Mouse (Mus musculus) heart, embryonic 11.5 days (tissue): ENCODE data around the gene Mmp9. TPM values are rescaled to one million over a fixed set of nuclear protein-coding genes. Genes with fewer than 3 reads are reported as not detected.

Experiments
- ATAC-seq: fragments of 200-750 bp; cut with Nextera tagmentation; replicated peaks from 2 replicates; pipeline ENCODE4 v1.8.0; 2017; ENCODE audit warnings: moderate library complexity; ENCODE audit not compliant: insufficient number of reproducible peaks, low FRiP score, low TSS enrichment
- H3K27ac ChIP-seq: fragments of 300-500 bp; sonication (generic); 2 replicates; pipeline ENCODE4 v1.5.1; 2014; ENCODE audit warnings: mild to moderate bottlenecking, low read depth, low read length
- H3K27me3 ChIP-seq: fragments of 300-500 bp; sonication (generic); 2 replicates; pipeline ENCODE4 v1.6.1; 2014; ENCODE audit warnings: mild to moderate bottlenecking, low read length, mixed read lengths; ENCODE audit not compliant: control insufficient read depth, insufficient read depth
- H3K36me3 ChIP-seq: fragments of 300-500 bp; sonication (generic); 2 replicates; pipeline ENCODE4 v1.6.1; 2014; ENCODE audit warnings: mild to moderate bottlenecking, low read length, moderate library complexity, mixed read lengths; ENCODE audit not compliant: control insufficient read depth, insufficient read depth
- H3K4me1 ChIP-seq: fragments of 300-500 bp; sonication (generic); 2 replicates; pipeline ENCODE4 v1.6.1; 2014; ENCODE audit warnings: low read length; ENCODE audit not compliant: control insufficient read depth, insufficient read depth
- H3K4me2 ChIP-seq: fragments of 300-500 bp; sonication (generic); 2 replicates; pipeline ENCODE4 v1.6.1; 2014; ENCODE audit warnings: mild to moderate bottlenecking, moderate library complexity
- H3K4me3 ChIP-seq: fragments of 300-500 bp; sonication (generic); 2 replicates; pipeline ENCODE4 v1.5.1; 2014; ENCODE audit warnings: low read depth, low read length
- H3K9ac ChIP-seq: fragments of 300-500 bp; sonication (generic); 2 replicates; pipeline ENCODE4 v1.6.1; 2014; ENCODE audit warnings: mild to moderate bottlenecking, low read depth, low read length, moderate library complexity
- H3K9me3 ChIP-seq: fragments of 300-500 bp; sonication (generic); replicated peaks from 2 replicates; pipeline ENCODE4 v1.6.1; 2016; ENCODE audit warnings: low read length; ENCODE audit not compliant: control insufficient read depth
- WGBS: fragments of 180-500 bp; shearing (Covaris S2); extraction: QIAGEN DNeasy Blood & Tissue Kit; methylation state at CpG from one replicate; pipeline ENCODE4 v1.1.7; 2014; ENCODE audit not compliant: insufficient replicate concordance; 5-methylcytosine and 5-hydroxymethylcytosine counted together
- polyA plus RNA-seq: library from polyadenylated mRNA; unstranded; fragments of >200 nt; fragmentation: Nextera tagmentation; extraction: Ambion mirVana; gene quantifications from 2 replicates; pipeline ENCODE4 v1.2.1, GENCODE M21; 2014

Mmp9 gene
- polyA plus RNA-seq, 1 experiment from 2014 or later, result 0.16 TPM

DNA sequence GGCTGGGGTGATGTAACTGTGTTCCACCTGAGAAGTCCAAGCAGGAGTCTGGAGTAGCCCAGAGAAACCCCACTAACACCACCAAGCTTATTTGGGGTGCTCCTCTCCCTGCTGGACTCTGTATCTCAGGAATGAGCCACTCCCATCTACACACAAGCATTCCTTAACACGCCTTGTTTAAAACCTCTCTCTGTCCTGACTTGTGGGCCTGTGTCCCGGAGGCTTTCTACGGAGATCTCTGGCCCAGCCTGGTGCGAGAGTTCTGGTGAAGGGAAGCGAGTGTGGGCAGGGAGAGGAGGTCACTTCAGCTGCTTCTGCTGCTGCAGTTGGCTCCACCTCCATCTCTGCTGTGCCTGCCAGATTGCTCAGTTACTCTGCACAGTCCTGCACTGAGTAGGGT is 15.6 kb downstream of the Mmp9 start:
- no peak for ATAC-seq
- Histone ChIP-seq H3K27me3 (peaks cover 31% of the 10 kb centered on the region), H3K36me3 (no peaks in the 10 kb centered on the region), H3K9me3 (no peaks in the 10 kb centered on the region), H3K4me2 (no peak overlapping the region), H3K4me3 (no peak overlapping the region), H3K9ac (no peak overlapping the region), H3K27ac (no peak overlapping the region), H3K4me1 (peaks cover 13% of the 10 kb centered on the region)
- 55% methylated on average over 5 of the region's 5 CpGs for WGBS

GRCm38 (mm10) chr2:164957548-164958315 is 17.2 kb downstream of the Mmp9 start:
- no peak for ATAC-seq
- Histone ChIP-seq H3K27me3 (peaks cover 17% of the 10 kb centered on the region), H3K9ac (no peak overlapping the region), H3K27ac (no peak overlapping the region), H3K4me2 (no peak overlapping the region), H3K4me1 (peaks cover 13% of the 10 kb centered on the region), H3K9me3 (no peaks in the 10 kb centered on the region), H3K4me3 (no peak overlapping the region), H3K36me3 (no peaks in the 10 kb centered on the region)
- WGBS, result 61% methylated on average over 9 of the region's 9 CpGs

DNA sequence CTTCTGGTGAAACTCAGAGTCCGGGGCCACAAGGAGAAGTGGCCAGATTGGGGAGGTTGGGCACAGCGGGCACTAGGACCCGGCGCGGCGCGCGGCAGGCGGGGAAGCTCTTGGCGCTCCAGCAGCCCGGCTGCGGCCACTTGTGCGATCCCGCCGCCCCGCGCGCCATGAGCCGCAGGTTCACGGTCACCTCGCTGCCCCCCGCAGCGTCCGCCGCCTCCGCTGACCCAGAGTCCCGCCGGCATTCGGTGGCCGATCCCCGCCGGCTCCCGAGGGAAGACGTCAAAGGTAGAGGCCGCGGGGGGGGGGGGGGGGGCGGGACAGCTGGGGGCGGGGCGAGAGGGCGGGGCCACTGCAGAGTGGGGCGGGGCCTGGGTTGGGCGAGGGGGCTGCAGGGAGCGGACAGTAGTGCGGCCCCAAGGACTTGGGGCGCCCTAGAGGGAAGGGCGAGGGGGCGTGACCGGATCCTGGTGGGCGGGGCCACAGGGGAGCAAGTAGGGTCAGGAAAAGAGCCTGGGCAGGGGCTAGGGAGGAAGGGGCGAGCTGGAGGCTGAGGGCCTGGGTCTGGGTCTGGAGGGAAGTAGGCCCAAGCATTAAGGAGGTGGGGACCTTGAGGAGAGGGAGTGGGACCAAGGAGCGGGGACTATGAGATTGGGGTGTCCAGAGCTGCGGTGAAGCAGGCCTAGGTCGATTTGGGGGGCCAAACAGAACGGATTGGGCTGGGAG is 20.3 kb downstream of the Mmp9 start, which contains the start of gene Slc12a5:
Gene Slc12a5, plus strand, starts transcription at position 87 of the 726 bp plus-strand sequence.
- Histone ChIP-seq H3K9me3 (no peaks in the 10 kb centered on the region), H3K27ac (no peak within 1 kb of the TSS), H3K4me2 (peak within 1 kb of the TSS; percentile 72), H3K4me1 (peaks cover 9% of the 10 kb centered on the region; the same call in 1 of the 2 replicates), H3K27me3 (peaks cover 18% of the 10 kb centered on the region), H3K36me3 (no peaks in the 10 kb centered on the region), H3K4me3 (peak within 1 kb of the TSS; percentile 67), H3K9ac (peak within 1 kb of the TSS; percentile 59)
- peak; percentile 65; the same call in 1 of the 2 replicates for ATAC-seq
- WGBS, result 2% methylated on average over 47 of the region's 54 CpGs

- no peak for ATAC-seq
- Histone ChIP-seq H3K4me2 (peak overlapping the region; percentile 72), H3K36me3 (no peaks in the 10 kb centered on the region), H3K4me3 (peak overlapping the region; percentile 67; the same call in 1 of the 2 replicates), H3K9ac (no peak overlapping the region), H3K4me1 (peaks cover 9% of the 10 kb centered on the region; the same call in 1 of the 2 replicates), H3K27me3 (peaks cover 21% of the 10 kb centered on the region), H3K9me3 (no peaks in the 10 kb centered on the region), H3K27ac (no peak overlapping the region)
- 9% methylated on average over 16 of the region's 17 CpGs for WGBS
Observed at GRCm38 (mm10) chr2:164961506-164962182, 21.1 kb downstream of the Mmp9 start.

DNA sequence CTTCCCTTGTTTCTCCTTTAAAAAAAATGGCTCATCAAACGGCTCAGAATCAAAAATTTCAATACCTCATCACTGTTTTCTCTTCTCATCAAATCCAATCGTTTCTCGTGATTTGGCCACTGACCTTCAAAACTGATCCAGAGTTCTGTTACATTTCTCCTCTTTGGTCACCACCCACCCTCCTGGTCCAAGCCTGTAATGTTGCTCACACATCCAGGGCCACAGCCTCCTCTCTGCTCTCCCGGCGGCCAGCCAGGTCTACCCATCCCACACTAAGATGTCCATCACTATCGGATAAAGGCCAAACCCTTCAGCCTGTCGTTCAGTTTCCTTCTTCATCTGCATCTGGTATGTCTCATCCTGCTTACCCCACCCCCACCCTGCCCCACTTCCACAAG is 21.6 kb downstream of the Mmp9 start:
- ATAC-seq, result no peak
- peaks cover 26% of the 10 kb centered on the region for H3K27me3 ChIP-seq
- 45% methylated on average over 7 of the region's 7 CpGs for WGBS

DNA sequence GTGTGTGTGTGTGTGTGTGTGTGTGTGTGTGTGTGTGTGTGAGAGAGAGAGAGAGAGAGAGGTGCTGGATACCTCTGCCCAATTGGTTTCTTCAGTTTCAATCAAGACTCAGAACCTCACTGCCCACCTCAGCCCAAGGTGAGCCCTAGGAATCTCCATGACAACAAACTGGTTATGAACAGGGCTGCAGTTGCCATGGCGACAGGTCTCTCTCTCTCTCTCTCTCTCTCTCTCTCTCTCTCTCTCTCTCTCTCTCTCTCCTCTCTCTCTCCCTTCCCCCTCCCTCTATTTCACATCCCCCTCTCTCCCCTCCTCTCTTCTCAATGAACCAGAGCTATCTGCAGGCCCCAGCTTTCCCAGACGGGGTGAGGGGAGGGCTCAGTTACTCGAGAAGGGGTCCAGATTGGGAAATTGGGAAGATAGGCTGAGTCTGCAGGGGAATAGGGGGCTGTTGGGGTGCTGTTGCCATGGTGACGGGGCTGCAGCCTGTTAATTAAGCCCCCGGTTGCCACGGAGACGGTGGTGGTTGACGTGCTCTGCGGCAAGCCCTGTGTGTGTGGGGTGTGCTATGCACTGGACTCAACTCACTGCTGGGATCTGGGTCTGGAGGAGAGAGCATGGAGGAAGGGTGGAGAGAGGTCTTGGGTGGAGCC is 23.8 kb downstream of the Mmp9 start:
- Histone ChIP-seq H3K4me3 (no peak overlapping the region), H3K4me1 (peaks cover 16% of the 10 kb centered on the region), H3K27me3 (peaks cover 48% of the 10 kb centered on the region), H3K4me2 (no peak overlapping the region), H3K36me3 (no peaks in the 10 kb centered on the region), H3K27ac (no peak overlapping the region), H3K9ac (no peak overlapping the region), H3K9me3 (no peaks in the 10 kb centered on the region)
- 54% methylated on average over 9 of the region's 9 CpGs for WGBS
- no peak for ATAC-seq

More for the DNA sequence above, 21.6 kb downstream of the Mmp9 start:
- no peak overlapping the region for H3K4me3 ChIP-seq
- H3K4me2 ChIP-seq, result no peak overlapping the region
- no peak overlapping the region for H3K9ac ChIP-seq
- H3K27ac ChIP-seq, result no peak overlapping the region
- H3K4me1 ChIP-seq, result peaks cover 9% of the 10 kb centered on the region; the same call in 1 of the 2 replicates
- H3K9me3 ChIP-seq, result no peaks in the 10 kb centered on the region
- H3K36me3 ChIP-seq, result no peaks in the 10 kb centered on the region

GRCm38 (mm10) chr2:164964981-164965380 is 24.4 kb downstream of the Mmp9 start:
- Histone ChIP-seq H3K4me2 (no peak overlapping the region), H3K27me3 (peaks cover 54% of the 10 kb centered on the region), H3K4me3 (no peak overlapping the region), H3K36me3 (no peaks in the 10 kb centered on the region), H3K27ac (no peak overlapping the region), H3K4me1 (peaks cover 16% of the 10 kb centered on the region), H3K9ac (no peak overlapping the region), H3K9me3 (no peaks in the 10 kb centered on the region)
- no peak for ATAC-seq
- 75% methylated on average over 1 of the region's 1 CpGs for WGBS

- Histone ChIP-seq H3K27me3 (peaks cover 68% of the 10 kb centered on the region), H3K36me3 (no peaks in the 10 kb centered on the region), H3K4me3 (no peak overlapping the region), H3K4me1 (peaks cover 11% of the 10 kb centered on the region), H3K27ac (no peak overlapping the region), H3K9ac (no peak overlapping the region), H3K9me3 (no peaks in the 10 kb centered on the region), H3K4me2 (no peak overlapping the region)
- no peak for ATAC-seq
- 15% methylated on average over 8 of the region's 8 CpGs for WGBS
Observed at GRCm38 (mm10) chr2:164966381-164966780, 25.8 kb downstream of the Mmp9 start.
